Mouse (Mus musculus): ENCODE measurements at regions not wholly inside any gene's neighbourhood (a gene's known extent, or its start where the extent isn't known, plus 50 kb on each side); places are given as distances from the start of the nearest gene placed in this dataset.
"Not testable (repeated sequence)": the region's sequence is repeated elsewhere in the genome, so short reads cannot be mapped to it uniquely, and the experiment has no call there.

GRCm38 (mm10) chr5:40177982-40178748 lies 422.9 kb upstream of the Hs3st1 start:
- DNase-seq (ENCODE audit: low spot score in 2 of 2): no peak

- DNase-seq (ENCODE audit: low spot score in 2 of 2): no peak
These were observed 381.5 kb upstream of the Hs3st1 start for GRCm38 (mm10) chr5:40136740-40137285.

DNA sequence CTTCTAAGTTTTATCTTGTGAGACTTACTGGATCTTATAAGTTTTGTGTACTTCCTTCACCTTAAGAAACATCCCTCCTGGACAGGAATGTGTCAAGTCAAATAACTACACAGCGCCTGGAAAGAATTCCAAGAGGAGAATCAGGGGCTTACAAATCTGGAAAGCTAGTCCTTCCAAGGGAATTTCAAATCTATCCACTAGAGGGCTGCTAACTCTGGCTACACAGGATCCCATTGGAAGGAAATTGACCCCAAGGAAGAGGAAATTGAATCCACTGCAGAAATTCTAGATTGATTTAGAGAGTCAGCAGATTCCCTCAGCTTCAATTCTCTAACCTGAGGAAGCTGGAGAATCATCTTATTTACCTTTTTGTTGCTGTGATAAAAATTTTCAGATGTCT lies 369.1 kb upstream of the Hs3st1 start:
- no peak for DNase-seq (ENCODE audit: low spot score in 2 of 2)

DNA sequence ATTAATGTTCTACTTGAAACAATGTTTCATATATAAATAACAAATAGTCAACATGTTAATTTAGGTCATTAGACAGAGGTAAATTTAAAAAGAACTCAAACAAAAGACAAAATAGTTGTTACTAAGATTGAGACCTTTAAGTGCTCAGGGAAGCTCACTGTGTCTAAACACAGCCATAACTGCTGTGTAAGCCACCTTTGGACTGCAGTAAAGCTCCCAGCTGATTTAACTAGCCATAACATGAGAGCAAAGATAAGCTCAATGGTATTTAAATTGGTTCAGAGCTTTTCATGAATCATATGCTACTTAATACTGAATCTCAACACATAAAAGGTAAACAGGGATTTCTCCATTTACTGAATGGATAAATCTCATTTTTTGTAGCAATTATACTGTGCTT lies 361.6 kb upstream of the Hs3st1 start:
- no peak for DNase-seq (ENCODE audit: low spot score in 2 of 2)

- not testable (repeated sequence) for DNase-seq (ENCODE audit: low spot score in 2 of 2)
These were observed 334.3 kb upstream of the Hs3st1 start for GRCm38 (mm10) chr5:40089576-40089975.

GRCm38 (mm10) chr5:40045288-40045687 lies 290.0 kb upstream of the Hs3st1 start:
- no peak for DNase-seq (ENCODE audit: low spot score in 2 of 2)

DNA sequence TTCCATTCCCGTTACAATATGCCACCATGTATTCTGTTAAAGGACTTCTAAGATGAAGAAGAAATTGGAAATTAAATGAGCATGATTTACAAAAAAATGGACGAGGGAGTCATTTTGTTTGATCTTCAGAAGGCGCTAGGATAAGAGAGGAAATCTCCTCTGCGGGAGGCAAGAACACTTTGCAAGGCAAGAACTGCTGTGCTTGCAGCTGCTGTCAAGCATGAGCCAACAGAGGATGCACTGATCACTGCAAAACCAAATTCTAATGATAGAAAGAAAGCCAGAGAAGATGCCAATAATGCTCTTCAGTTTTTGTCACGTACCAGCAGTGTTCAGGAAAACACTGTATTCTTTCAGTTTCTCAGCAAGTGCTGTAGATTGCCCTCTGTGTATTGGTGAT lies 279.2 kb upstream of the Hs3st1 start:
- no peak for DNase-seq (ENCODE audit: low spot score in 2 of 2)

- DNase-seq (ENCODE audit: low spot score in 2 of 2): no peak
These were observed 278.4 kb upstream of the Hs3st1 start for GRCm38 (mm10) chr5:40033686-40034085.

GRCm38 (mm10) chr5:40030261-40030660 lies 275.0 kb upstream of the Hs3st1 start:
- DNase-seq (ENCODE audit: low spot score in 2 of 2): no peak

DNA sequence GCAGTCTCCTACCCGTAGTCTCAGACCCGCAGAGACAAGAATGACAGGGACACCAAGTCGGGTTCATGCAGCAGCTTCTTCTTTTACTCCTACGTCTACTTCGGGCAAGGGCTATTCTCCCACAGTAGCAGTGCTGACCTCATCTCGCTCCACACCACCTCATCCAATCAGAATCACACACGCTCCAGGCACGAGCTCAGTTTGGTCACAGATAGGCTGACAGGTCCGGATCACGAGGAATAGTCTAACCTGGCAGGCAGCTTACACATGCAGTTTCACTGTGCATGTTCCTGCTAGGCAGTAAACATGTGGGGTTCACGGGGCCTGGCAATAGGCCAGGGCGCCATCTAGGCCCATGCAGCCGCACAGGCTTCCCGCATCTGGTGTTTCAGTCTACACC lies 260.7 kb upstream of the Hs3st1 start:
- no peak for DNase-seq (ENCODE audit: low spot score in 2 of 2)

GRCm38 (mm10) chr5:39988039-39988438 lies 232.8 kb upstream of the Hs3st1 start:
- DNase-seq (ENCODE audit: low spot score in 2 of 2): no peak

DNA sequence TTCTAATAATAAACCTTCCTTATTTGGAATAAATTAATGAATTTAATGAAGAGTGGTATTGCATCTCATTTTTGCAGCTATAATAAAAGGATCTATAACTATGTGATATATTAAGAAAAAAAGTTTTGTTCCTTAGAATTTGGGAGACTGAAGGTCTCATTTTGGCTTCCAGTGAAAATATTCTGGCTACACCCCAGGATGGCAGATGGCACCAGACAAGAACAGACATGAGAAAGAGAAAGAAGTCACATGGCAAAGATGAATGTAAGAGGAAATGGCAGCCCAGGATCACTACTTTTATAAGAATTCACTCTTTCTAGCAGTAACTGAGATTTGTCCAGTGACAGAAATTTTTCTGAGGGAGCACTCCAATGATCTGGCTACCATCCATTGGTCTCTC lies 209.1 kb upstream of the Hs3st1 start:
- DNase-seq (ENCODE audit: low spot score in 2 of 2): no peak

DNA sequence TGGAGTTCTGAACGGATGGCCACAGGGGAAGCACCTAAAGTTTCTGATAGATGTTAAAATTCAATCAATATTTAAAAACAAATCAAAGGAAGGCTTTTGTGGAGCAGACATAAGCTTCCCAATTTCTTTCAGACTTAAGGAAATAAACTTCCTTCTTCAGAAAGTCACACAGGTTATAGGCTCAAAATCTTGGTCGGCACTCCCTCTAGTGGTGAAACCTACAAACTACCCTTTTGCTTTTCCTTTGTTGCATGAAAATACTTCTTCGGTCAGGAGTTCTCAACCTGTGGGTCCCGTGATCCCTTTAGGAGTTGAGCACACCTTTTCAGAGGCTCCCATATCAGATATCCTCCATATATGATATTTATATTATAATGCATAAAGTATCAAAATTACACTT lies 205.7 kb upstream of the Hs3st1 start:
- peak; percentile 14 to 58 for DNase-seq (ENCODE audit: low spot score in 2 of 2)

- DNase-seq (ENCODE audit: low spot score in 2 of 2): no peak
These were observed 180.3 kb upstream of the Hs3st1 start for GRCm38 (mm10) chr5:39935564-39935963.

- no peak for DNase-seq (ENCODE audit: low spot score in 2 of 2)
These were observed 176.6 kb upstream of the Hs3st1 start for GRCm38 (mm10) chr5:39931890-39932289.

DNA sequence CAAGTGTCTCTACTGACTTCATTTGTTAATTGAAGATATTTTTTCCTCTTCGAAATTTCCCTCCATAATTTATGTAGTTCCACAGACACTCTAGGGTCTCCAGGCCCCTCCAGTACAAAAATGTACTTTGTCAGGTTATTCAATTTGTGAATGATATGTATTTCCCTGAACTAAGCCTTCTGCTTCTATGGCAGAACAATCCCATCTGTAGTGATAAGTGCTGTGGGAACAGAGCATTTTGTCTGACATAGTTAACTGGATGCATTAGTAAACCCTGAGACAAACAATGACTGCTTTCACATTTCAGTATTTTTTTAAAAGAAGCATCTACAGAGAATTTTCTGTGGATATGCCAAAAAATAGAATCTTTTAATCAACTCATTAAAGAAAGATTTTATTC lies 154.1 kb upstream of the Hs3st1 start:
- no peak for DNase-seq (ENCODE audit: low spot score in 2 of 2)

- no peak for DNase-seq (ENCODE audit: low spot score in 2 of 2)
These were observed 116.4 kb upstream of the Hs3st1 start for GRCm38 (mm10) chr5:39871723-39872085.

- peak in 1 of 2 experiments; percentile 2 for DNase-seq (ENCODE audit: low spot score in 2 of 2)
These were observed 115.8 kb upstream of the Hs3st1 start for GRCm38 (mm10) chr5:39870835-39871722.

- DNase-seq (ENCODE audit: low spot score in 2 of 2): no peak
These were observed 101.9 kb upstream of the Hs3st1 start for GRCm38 (mm10) chr5:39857192-39857591.

DNA sequence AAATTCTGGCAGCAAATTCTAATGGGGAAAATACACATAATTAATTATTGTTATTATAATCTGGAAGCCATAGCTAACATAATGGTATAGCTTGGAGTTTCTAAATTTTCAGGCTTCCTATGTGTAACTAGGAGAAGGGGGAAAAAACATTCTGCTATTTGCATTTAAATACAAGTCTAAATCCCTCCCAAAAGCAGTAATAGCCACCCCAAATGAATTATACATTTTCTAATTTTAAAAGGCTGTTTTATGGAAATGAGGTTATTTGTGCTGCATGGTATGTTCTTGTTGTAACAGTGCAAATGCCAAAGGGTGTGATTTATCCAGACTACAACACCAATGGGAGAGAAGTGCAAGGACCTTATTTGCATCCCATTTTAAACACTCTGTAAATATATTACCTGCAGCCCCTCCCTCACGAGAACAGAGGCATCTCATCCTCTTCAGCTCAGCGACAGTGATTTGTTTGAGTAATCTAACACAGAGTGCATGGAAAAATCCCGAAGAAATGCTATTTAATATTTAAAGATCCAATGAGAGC lies 101.4 kb upstream of the Hs3st1 start:
- DNase-seq (ENCODE audit: low spot score in 2 of 2): no peak

- DNase-seq (ENCODE audit: low spot score in 2 of 2): no peak
These were observed 100.7 kb upstream of the Hs3st1 start for GRCm38 (mm10) chr5:39855685-39856615.

Measured in right cerebral cortex, adult 2 months (tissue).